Mouse (Mus musculus): ENCODE measurements around the gene Rreb1. TPM values are rescaled to one million over a fixed set of nuclear protein-coding genes. Genes with fewer than 3 reads are reported as not detected.

Gene Rreb1
- polyA plus RNA-seq, 1 experiment from 2014 or later = 2.8 TPM

DNA sequence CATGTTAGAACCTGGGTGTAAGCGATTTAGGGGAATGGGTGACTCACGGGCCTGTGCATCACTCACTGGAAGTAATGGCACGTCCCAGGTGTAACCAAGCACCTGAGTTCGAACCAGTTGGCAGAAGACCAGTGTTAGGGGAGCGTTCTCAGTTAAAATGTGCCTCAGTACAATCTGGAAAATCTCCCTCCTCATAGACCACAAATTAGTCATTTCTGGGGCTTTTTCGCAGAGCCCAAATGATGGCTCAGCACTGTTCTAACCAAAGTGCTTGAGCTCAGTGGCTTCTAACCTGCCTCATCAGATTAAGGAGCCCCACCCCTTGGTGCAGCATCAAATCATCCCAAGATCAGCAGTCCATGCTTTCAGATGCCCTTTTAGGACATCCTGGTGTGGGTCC lies 5.5 kb downstream of the Rreb1 start:
- peaks cover 8% of the 10 kb centered on the region for H3K4me1 ChIP-seq (replicated peaks)
- WGBS = 90% methylated on average over 6 of the region's 6 CpGs
- H3K9ac ChIP-seq = no peak overlapping the region
- H3K27me3 ChIP-seq = 0 out of 2 replicates have a peak, but pooled peaks cover 2% of the 10 kb centered on the region
- no peak for ATAC-seq (ENCODE audit: low FRiP score, low read depth)
- H3K9me3 ChIP-seq = no peaks in the 10 kb centered on the region
- H3K36me3 ChIP-seq = no peaks in the 10 kb centered on the region
- H3K27ac ChIP-seq (replicated peaks) = no peak overlapping the region
- H3K4me2 ChIP-seq = no peak overlapping the region
- no peak overlapping the region for H3K4me3 ChIP-seq

DNA sequence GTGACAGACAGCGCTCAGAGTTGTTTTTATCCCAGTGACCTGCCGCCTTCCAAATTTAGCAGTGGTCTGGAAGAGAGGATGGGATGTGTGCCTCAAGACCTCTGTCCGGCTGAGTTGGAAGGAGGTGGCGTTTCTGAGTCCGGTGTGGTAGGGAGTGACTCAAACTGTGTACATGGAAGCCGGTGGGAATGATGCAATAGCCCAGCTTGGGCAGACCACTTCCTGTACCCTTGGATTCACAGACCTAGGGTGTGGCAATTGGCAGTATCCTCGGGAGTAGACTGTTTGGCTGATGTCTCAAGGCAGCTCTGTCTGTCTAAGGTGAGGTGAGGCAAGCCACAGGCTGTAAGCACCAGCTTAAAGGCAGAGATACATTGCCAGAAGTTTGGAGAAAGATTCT lies 6.0 kb downstream of the Rreb1 start:
- Histone ChIP-seq H3K9ac (no peak overlapping the region), H3K4me1 (replicated peaks) (peaks cover 3% of the 10 kb centered on the region), H3K27me3 (no peaks in the 10 kb centered on the region), H3K4me3 (no peak overlapping the region), H3K27ac (replicated peaks) (no peak overlapping the region), H3K9me3 (no peaks in the 10 kb centered on the region), H3K4me2 (no peak overlapping the region), H3K36me3 (no peaks in the 10 kb centered on the region)
- no peak for ATAC-seq (ENCODE audit: low FRiP score, low read depth)
- 87% methylated on average over 7 of the region's 7 CpGs for WGBS

DNA sequence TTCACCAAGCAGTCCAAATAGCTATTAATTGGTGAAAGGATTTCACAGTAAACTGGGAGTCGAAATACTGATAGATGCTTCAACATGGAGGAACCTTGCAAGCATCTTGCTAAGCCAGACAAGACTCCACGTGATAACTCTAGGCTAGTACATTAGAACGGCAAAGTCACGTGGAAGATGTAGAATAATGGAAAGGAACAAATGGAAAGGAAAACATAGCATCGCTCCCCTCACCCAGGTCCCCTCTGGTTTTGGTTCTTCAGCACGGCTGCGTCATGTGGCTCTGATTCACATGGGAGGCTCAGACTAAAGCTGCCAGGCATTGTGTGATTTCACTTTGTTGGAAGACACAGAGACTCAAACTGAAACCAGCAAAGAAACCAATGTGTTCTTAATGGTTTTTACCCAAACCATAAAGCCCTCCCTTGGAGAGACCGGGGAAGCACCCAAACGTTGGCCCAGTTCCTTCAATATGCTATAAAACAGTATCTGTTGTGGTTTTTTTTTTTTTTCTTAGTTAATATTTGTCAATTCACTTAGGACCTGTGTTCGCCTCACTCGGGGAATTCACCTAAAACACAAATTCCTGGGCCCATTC lies 14.6 kb downstream of the Rreb1 start:
- Histone ChIP-seq H3K4me1 (replicated peaks) (no peaks in the 10 kb centered on the region), H3K27me3 (no peaks in the 10 kb centered on the region), H3K9me3 (no peaks in the 10 kb centered on the region), H3K4me3 (no peak overlapping the region), H3K9ac (no peak overlapping the region), H3K27ac (replicated peaks) (no peak overlapping the region), H3K36me3 (no peaks in the 10 kb centered on the region), H3K4me2 (no peak overlapping the region)
- no peak for ATAC-seq (ENCODE audit: low FRiP score, low read depth)
- WGBS = 93% methylated on average over 11 of the region's 11 CpGs

DNA sequence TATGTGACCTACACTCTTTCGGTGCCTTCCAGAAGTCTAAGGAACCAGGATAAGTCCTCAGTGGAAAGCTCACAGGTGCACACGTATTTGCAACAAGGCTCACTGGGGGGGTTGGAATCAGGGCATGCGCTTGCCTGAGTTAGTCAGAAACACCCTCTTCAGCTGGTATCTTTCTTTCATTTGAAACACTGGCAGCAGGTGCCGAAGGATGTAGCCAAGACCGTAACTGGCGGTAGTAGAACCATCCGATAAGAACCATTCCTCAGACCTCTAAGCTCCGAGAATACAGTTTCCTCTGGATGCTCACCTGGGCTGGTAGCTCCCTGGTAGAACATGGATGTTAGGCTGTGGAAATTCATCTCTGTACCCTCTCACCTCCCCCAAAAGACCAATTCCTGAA lies 20.6 kb downstream of the Rreb1 start:
- H3K9ac ChIP-seq = no peak overlapping the region
- H3K9me3 ChIP-seq = no peaks in the 10 kb centered on the region
- no peak for ATAC-seq (ENCODE audit: low FRiP score, low read depth)
- H3K4me3 ChIP-seq = no peak overlapping the region
- 96% methylated on average over 8 of the region's 8 CpGs for WGBS
- H3K36me3 ChIP-seq = no peaks in the 10 kb centered on the region
- no peak overlapping the region for H3K27ac ChIP-seq (replicated peaks)
- no peaks in the 10 kb centered on the region for H3K27me3 ChIP-seq
- H3K4me2 ChIP-seq = no peak overlapping the region
- no peaks in the 10 kb centered on the region for H3K4me1 ChIP-seq (replicated peaks)

DNA sequence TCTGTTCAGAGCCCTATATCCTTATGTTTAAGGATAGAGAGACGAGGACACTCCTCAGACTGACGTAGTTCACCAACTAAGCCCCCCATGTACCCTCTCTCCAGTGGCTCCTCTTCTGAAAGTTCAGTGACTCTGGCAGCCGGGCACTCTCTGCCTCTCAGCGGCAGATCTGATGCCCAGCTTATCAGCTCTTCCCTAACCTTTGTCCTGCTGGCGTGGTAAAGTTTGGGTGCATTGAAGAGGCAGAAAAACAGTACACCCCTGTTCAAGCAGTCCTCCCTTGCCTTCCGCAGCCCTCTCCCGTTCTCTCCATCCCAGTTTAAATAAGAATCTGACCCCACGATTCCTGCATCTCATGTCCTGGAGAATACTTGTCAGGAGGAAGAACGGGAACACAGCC lies 21.2 kb downstream of the Rreb1 start:
- WGBS = 86% methylated on average over 9 of the region's 9 CpGs

DNA sequence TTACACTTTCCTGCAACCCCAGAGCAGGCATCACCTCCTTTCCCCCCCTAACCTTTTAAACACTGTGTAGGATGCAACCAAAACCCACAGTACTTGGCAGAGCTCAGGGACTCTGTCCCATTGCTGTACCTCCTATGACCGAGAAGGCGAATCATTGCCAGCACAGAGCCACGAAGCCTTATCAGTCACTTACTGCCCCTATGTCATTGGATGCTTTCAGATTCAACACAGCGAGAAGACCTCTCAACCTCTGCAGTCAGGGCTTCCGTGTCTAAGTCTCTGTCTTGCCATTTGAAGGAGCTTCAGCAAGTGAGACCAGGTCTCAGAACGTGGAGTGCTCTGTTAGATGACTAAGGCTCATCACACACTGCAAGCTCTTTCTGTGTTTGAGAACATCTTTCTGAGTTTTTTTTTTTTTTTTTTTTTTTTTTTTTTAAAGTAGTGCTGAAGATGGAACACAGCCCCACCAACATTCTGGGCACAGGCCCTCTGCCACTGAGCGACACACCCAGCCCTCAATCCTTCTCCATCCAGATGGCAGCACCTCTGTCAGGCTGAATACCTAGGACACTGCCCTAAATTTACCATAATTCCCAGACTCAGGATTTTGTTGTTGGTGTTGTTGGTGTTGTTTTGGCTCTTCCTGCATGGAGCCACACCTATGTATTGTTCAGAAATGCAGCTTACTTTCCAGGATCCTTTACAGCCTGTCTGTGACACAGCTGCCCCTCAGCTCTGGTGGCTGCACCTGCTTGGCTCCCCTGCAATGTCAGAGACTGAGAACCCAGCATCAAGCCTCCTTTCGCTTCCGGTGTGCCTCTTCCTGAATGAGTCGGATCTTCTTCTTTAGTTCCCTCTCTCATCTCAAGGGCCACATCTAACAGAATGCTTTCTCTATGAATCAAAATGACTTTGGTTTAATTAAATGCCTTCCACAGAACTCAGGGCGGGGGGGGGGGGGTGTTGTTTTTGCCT lies 23.2 kb downstream of the Rreb1 start:
- H3K27ac ChIP-seq (replicated peaks) = no peak overlapping the region
- H3K4me2 ChIP-seq = no peak overlapping the region
- 63% methylated on average over 11 of the region's 11 CpGs for WGBS
- H3K9me3 ChIP-seq = no peaks in the 10 kb centered on the region
- no peak for ATAC-seq (ENCODE audit: low FRiP score, low read depth)
- H3K4me1 ChIP-seq (replicated peaks) = no peaks in the 10 kb centered on the region
- H3K27me3 ChIP-seq = no peaks in the 10 kb centered on the region
- no peak overlapping the region for H3K4me3 ChIP-seq
- no peaks in the 10 kb centered on the region for H3K36me3 ChIP-seq
- H3K9ac ChIP-seq = no peak overlapping the region

More for the DNA sequence above, 21.2 kb downstream of the Rreb1 start:
- Histone ChIP-seq H3K4me1 (replicated peaks) (no peaks in the 10 kb centered on the region), H3K4me2 (no peak overlapping the region), H3K36me3 (no peaks in the 10 kb centered on the region), H3K4me3 (no peak overlapping the region), H3K9me3 (no peaks in the 10 kb centered on the region), H3K27ac (replicated peaks) (no peak overlapping the region), H3K27me3 (no peaks in the 10 kb centered on the region), H3K9ac (no peak overlapping the region)
- no peak for ATAC-seq (ENCODE audit: low FRiP score, low read depth)

DNA sequence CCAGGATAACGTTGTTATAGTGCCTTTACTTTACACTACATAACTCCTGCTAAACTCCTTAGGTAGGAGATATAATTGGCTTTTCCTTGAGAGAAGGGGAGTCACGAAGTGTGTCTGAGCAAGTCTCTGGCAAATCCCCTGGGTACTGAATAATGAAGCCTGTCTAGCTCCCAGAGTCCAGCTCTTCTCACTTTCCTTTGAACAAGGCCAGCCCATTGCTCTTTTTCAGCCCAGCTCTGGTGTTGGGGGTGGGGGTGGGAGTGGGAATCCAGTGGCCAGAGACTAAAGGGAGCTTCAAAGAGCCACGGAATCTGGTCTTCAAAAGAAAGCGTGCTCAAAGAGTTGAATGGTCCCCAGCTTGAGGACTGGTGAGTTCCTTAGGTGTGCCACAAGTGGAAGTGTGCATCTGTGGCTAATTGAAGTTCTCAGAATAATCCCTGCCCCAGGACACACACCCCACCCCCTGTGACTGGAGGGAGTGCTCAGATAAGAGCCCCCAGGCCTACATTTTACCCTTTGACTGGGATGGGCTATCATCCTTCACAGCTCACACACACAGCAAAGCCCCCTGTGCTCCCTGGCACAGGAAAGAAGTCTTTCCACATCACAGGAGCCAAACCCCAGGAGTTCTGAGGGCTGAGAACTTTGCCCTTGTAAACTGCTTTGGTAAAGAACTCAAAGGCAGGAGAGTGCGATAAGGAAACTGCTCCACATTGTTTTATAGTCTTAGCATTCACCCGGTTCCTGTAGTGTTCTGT lies 24.2 kb downstream of the Rreb1 start:
- WGBS = 21% methylated on average over 6 of the region's 6 CpGs
- ATAC-seq (ENCODE audit: low FRiP score, low read depth) = no peak
- Histone ChIP-seq H3K9ac (no peak overlapping the region), H3K9me3 (no peaks in the 10 kb centered on the region), H3K4me2 (no peak overlapping the region), H3K4me3 (no peak overlapping the region), H3K36me3 (no peaks in the 10 kb centered on the region), H3K27ac (replicated peaks) (no peak overlapping the region), H3K27me3 (no peaks in the 10 kb centered on the region), H3K4me1 (replicated peaks) (no peaks in the 10 kb centered on the region)

DNA sequence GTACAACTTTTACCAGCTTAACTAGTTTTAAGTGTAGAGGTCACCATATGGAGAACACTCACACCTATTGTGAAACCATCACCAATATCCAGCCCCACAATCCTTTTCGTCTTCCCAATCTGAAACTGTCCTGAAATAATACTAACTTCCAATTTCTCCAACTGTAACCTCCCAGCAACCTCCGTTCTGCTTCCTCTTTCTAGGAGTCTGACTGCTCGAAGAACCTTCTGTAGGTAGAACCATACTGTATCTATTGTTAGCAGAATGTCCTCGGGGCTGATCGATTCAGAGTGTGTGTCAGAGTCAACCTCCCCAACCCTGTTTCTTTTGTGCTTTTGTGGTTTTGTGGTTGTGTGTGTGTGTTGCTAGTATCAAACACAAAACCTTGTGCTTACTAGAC lies 25.0 kb downstream of the Rreb1 start:
- 89% methylated on average over 5 of the region's 5 CpGs for WGBS
- Histone ChIP-seq H3K27ac (replicated peaks) (no peak overlapping the region), H3K36me3 (no peaks in the 10 kb centered on the region), H3K4me2 (no peak overlapping the region), H3K27me3 (no peaks in the 10 kb centered on the region), H3K9ac (no peak overlapping the region), H3K4me1 (replicated peaks) (no peaks in the 10 kb centered on the region), H3K4me3 (no peak overlapping the region), H3K9me3 (no peaks in the 10 kb centered on the region)
- ATAC-seq (ENCODE audit: low FRiP score, low read depth) = no peak

DNA sequence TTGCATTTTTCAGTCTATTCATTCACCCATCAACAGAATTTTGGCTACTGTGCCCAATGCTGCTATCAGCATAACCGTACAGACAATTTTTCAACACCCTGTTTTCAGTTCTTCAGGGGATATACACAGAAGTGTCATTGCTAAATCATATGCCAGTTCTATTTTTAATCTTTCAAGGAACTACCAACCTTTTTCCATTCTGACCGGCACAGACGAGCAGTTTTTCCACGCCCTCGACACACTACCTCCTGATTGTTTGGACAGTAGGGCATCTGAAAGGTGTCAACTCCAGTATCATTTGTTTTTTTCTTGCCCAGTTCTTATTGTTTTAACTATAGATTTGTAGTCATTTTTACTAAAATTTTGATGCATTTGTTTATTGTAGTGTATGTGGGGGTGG lies 25.8 kb downstream of the Rreb1 start:
- H3K9me3 ChIP-seq = no peaks in the 10 kb centered on the region
- H3K4me1 ChIP-seq (replicated peaks) = no peaks in the 10 kb centered on the region
- WGBS = 89% methylated on average over 5 of the region's 5 CpGs
- no peaks in the 10 kb centered on the region for H3K27me3 ChIP-seq
- H3K4me2 ChIP-seq = no peak overlapping the region
- no peak for ATAC-seq (ENCODE audit: low FRiP score, low read depth)
- no peaks in the 10 kb centered on the region for H3K36me3 ChIP-seq
- H3K4me3 ChIP-seq = no peak overlapping the region
- no peak overlapping the region for H3K9ac ChIP-seq
- no peak overlapping the region for H3K27ac ChIP-seq (replicated peaks)

DNA sequence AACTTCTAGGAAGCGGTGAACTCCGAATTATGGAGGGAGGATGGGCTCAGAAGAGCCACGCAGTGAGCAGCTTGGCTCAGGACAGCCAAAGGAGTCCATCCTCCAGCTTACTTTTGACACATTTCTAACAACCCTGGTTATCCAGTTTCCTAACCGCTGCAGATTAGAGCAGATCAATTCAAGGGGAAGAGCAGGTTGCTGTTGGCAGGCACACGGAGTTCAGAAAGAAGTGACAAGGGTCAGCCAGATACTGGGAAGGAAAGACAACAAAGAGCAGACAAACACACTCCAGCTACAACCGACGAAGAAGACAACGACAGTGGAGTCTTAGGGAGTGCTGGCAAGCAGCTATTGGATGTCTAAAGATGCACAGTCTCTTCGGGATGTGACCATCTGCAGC lies 36.8 kb downstream of the Rreb1 start:
- Histone ChIP-seq H3K27ac (replicated peaks) (no peak overlapping the region), H3K4me2 (no peak overlapping the region), H3K9me3 (no peaks in the 10 kb centered on the region), H3K4me3 (no peak overlapping the region), H3K36me3 (no peaks in the 10 kb centered on the region), H3K27me3 (no peaks in the 10 kb centered on the region), H3K4me1 (replicated peaks) (no peaks in the 10 kb centered on the region), H3K9ac (no peak overlapping the region)
- 78% methylated on average over 9 of the region's 9 CpGs for WGBS
- no peak for ATAC-seq (ENCODE audit: low FRiP score, low read depth)

DNA sequence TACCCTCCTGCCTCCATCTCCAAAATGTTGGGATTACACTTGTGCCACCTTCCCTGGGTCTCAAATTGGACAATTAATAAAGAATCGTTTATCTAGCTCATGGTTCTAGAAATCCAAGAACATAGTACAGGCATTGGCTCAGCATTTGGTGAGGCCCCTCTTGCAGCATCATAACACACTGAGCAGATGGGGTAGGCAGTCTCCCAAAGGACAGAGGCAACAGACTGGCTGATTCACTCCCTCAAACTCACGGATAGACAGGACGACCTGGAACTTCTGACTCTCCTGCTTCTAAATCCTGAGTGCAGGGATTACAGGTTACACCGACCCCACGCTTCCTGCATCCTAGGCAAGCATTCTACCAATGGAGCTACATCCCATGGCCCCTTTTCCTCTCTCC lies 38.5 kb downstream of the Rreb1 start:
- H3K4me3 ChIP-seq = no peak overlapping the region
- 82% methylated on average over 5 of the region's 5 CpGs for WGBS
- H3K27me3 ChIP-seq = no peaks in the 10 kb centered on the region
- no peak overlapping the region for H3K27ac ChIP-seq (replicated peaks)
- peaks cover 6% of the 10 kb centered on the region; the same call in 1 of the 2 replicates for H3K4me1 ChIP-seq (replicated peaks)
- no peak overlapping the region for H3K4me2 ChIP-seq
- H3K9ac ChIP-seq = no peak overlapping the region
- no peak for ATAC-seq (ENCODE audit: low FRiP score, low read depth)
- H3K36me3 ChIP-seq = no peaks in the 10 kb centered on the region
- H3K9me3 ChIP-seq = no peaks in the 10 kb centered on the region

DNA sequence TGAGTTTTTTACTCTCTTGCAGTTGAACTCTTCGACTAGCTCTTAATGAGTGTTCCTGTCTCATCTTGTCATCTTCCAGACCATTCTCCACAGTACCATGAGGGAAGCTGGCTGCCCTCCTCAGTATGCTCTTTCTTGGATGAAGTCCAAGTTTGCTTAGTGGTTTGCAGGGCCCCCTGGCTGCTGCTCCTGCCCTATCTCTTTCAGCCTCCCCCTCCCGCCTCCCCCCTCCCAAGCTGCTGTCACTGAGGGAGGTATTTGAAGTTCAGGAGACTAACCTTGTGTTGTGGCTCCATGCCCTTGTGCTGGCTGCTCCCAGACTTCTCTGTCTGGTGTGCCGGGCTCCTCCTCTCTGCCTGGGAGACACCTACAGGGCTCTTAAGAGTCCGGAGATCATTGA lies 43.2 kb downstream of the Rreb1 start:
- no peak overlapping the region for H3K4me2 ChIP-seq
- no peaks in the 10 kb centered on the region for H3K9me3 ChIP-seq
- no peaks in the 10 kb centered on the region for H3K36me3 ChIP-seq
- H3K27me3 ChIP-seq = peaks cover 17% of the 10 kb centered on the region
- no peak overlapping the region for H3K4me3 ChIP-seq
- ATAC-seq (ENCODE audit: low FRiP score, low read depth) = no peak
- no peak overlapping the region for H3K9ac ChIP-seq
- WGBS = 48% methylated on average over 4 of the region's 4 CpGs
- H3K27ac ChIP-seq (replicated peaks) = no peak overlapping the region
- H3K4me1 ChIP-seq (replicated peaks) = peaks cover 21% of the 10 kb centered on the region
